ENCODE assay signal across 19 mouse cellular contexts in the genomic region with DNA sequence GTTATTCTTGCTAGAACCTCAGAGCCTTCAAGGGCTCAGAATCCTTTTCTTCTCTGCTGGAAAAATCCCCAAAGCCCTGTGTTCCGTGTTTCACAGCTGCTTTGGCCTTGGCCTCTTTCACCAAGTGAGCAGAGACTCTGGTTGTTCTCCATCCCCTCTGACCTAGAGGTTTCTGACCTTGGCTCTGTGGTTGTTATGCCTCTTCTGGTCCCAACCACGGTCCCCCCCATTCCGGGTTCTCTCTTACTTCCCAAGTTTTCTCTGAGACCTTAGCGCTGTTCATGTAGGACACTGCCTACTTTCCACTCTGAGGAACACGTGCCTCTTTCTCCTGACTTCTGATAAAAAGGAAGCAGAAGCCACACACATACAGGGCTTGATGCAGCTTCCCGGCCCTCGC. TPM values are rescaled to one million over a fixed set of nuclear protein-coding genes. Genes with fewer than 3 reads are reported as not detected.
DNase-seq lines count a peak whose midpoint lies in the region; ATAC-seq lines count a peak whose summit lies in the region.
"Had no signal": no experiment of that assay in that cellular context is flagged by ENCODE, and none has a peak within 500 bp of the region (broad histone marks: within the 10 kb centered on the region; RNA-seq: fewer than 3 reads in every experiment).

No protein-coding gene starts in this region.

- no peak overlapping the region for H3K27ac ChIP-seq in heart, embryonic 11.5 days (ENCODE audit: low read depth, low read length)
- H3K27ac ChIP-seq: embryonic facial prominence, embryonic 12.5 days; forebrain, embryonic 13.5 days; heart, adult 2 months; heart, embryonic 13.5 days; hindbrain, embryonic 14.5 days; intestine, embryonic 15.5 days had no signal

- no peak overlapping the region for H3K9ac ChIP-seq in heart, embryonic 11.5 days (ENCODE audit: low read depth, low read length)
- H3K9ac ChIP-seq: embryonic facial prominence, embryonic 12.5 days; forebrain, embryonic 13.5 days; forebrain, postnatal 0 days; heart, embryonic 13.5 days; hindbrain, embryonic 14.5 days; intestine, embryonic 15.5 days had no signal

- no peaks in the 10 kb centered on the region for H3K27me3 ChIP-seq in heart, embryonic 11.5 days (ENCODE audit: control insufficient read depth, insufficient read depth, low read length)
- H3K27me3 ChIP-seq: embryonic facial prominence, embryonic 12.5 days; forebrain, embryonic 13.5 days; heart, embryonic 13.5 days; intestine, embryonic 15.5 days had no signal

- no peaks in the 10 kb centered on the region for H3K36me3 ChIP-seq in heart, embryonic 11.5 days (ENCODE audit: control insufficient read depth, insufficient read depth, low read length)
- H3K36me3 ChIP-seq: embryonic facial prominence, embryonic 12.5 days; heart, embryonic 13.5 days; intestine, embryonic 15.5 days had no signal

- no peak overlapping the region for H3K4me3 ChIP-seq in heart, embryonic 11.5 days (ENCODE audit: low read depth, low read length)
- H3K4me3 ChIP-seq: embryonic facial prominence, embryonic 12.5 days; forebrain, embryonic 13.5 days; heart, adult 2 months; heart, embryonic 13.5 days; intestine, embryonic 15.5 days had no signal

- peak; percentile 59 for DNase-seq in adrenal gland, adult 2 months
- DNase-seq in adrenal gland, postnatal 25 days = no peak
- peak; percentile 95 for DNase-seq in heart, adult 11 months
- DNase-seq in adrenal gland, postnatal 14 days = peak; percentile 26
- DNase-seq in testis, postnatal 14 days (ENCODE audit: low spot score) = peak; percentile 18
- DNase-seq in left cerebral cortex, postnatal 10 days (ENCODE audit: extremely low spot score in 1 of 2, low spot score in 2 of 2) = no peak
- DNase-seq: cerebellum, adult 11-12 months; cerebellum, adult 9-10 months; cerebellum, postnatal 25 days; forebrain, postnatal 0 days; gastrocnemius, postnatal 25 days; kidney, adult 18-20 months had no signal

- 72% methylated on average over 7 of the region's 7 CpGs for WGBS in heart, embryonic 11.5 days (ENCODE audit: insufficient replicate concordance)

- no peaks in the 10 kb centered on the region for H3K9me3 ChIP-seq in heart, embryonic 11.5 days (replicated peaks; ENCODE audit: control insufficient read depth, low read length)
- H3K9me3 ChIP-seq: embryonic facial prominence, embryonic 12.5 days; forebrain, embryonic 13.5 days; heart, embryonic 13.5 days; intestine, embryonic 15.5 days had no signal

- no peaks in the 10 kb centered on the region for H3K4me1 ChIP-seq in heart, embryonic 11.5 days (ENCODE audit: control insufficient read depth, insufficient read depth, low read length)
- H3K4me1 ChIP-seq: embryonic facial prominence, embryonic 12.5 days; forebrain, embryonic 13.5 days; heart, embryonic 13.5 days; intestine, embryonic 15.5 days had no signal

- H3K4me2 ChIP-seq in heart, embryonic 11.5 days = no peak overlapping the region
- H3K4me2 ChIP-seq: embryonic facial prominence, embryonic 12.5 days; forebrain, embryonic 13.5 days; heart, embryonic 13.5 days; hindbrain, embryonic 14.5 days; intestine, embryonic 15.5 days had no signal

- intact Hi-C loops in left cerebral cortex, postnatal 10 days (cut with DNase I) = no loop called here

- ATAC-seq in heart, embryonic 11.5 days (replicated peaks; ENCODE audit: insufficient number of reproducible peaks, low FRiP score, low TSS enrichment) = no peak
- ATAC-seq: forebrain, embryonic 13.5 days; forebrain, postnatal 0 days; intestine, embryonic 15.5 days had no signal

RNA-seq across cellular contexts. Expression of a gene that starts 44.2 kb away (rescaled TPM):
- total RNA-seq in adrenal gland, adult 2 months (2021) = 10 to 100 TPM; 60.9 to 79.3 TPM
- 14.8 and 16.4 TPM in 2 replicates for polyA plus RNA-seq in adrenal gland, adult 2 months (2012; rRNA removed)
- total RNA-seq in adrenal gland, postnatal 25 days (2021) = 59.2 and 76.0 TPM in 2 replicates
- 40.1 and 45.1 TPM in 2 replicates for polyA plus RNA-seq in heart, embryonic 11.5 days (2014; fragmentation: Nextera tagmentation; extraction: Ambion mirVana)
- 67.8 and 79.4 TPM in 2 replicates for total RNA-seq in adrenal gland, postnatal 14 days (2021)
- 10 to 100 TPM; 67.4 to 67.6 TPM for total RNA-seq in left cerebral cortex, postnatal 10 days (2021)

Comparison
In these comparisons a context has a peak if more than half of its experiments do, and no peak if none do; other contexts are left out.
1. DNase-seq: peak in adrenal gland, adult 2 months (single experiment), heart, adult 11 months (single experiment), adrenal gland, postnatal 14 days (single experiment) and testis, postnatal 14 days (single experiment); none in adrenal gland, postnatal 25 days (single experiment) and left cerebral cortex, postnatal 10 days (0 of 2).